Mouse (Mus musculus) liver, adult 2 months (tissue): ENCODE measurements around the gene Ankrd53.

Source experiments
- CTCF ChIP-seq: fragments of 200-500 bp; IDR thresholded peaks from 2 replicates; pipeline ENCODE4 v1.5.1; 2011; ENCODE audit warnings: low read depth, low read length, control low read depth
- POLR2A ChIP-seq: fragments of 200-500 bp; IDR thresholded peaks from 2 replicates; pipeline ENCODE4 v1.6.1; 2011; ENCODE audit warnings: low read length, control low read depth; ENCODE audit not compliant: insufficient read depth; ENCODE audit errors: extremely low read depth

GRCm38 (mm10) chr6:83786426-83786825 lies 24.0 kb downstream of the Ankrd53 start:
- TF ChIP-seq CTCF (no peak), POLR2A (no peak)
